Mouse (Mus musculus) testis, adult 2 months (tissue): ENCODE results near the gene Hexim2. TPM values are rescaled to one million over a fixed set of nuclear protein-coding genes. Genes with fewer than 3 reads are reported as not detected.

Source experiments
- H3K27ac ChIP-seq: fragments of 200-500 bp; 2 replicates; pipeline ENCODE4 v1.5.1; 2012; ENCODE audit warnings: low read depth, low read length; ENCODE audit not compliant: control insufficient read depth, insufficient read depth
- H3K27me3 ChIP-seq: fragments of 200-500 bp; 2 replicates; pipeline ENCODE4 v1.6.1; 2012; ENCODE audit warnings: mild to moderate bottlenecking, low read length, moderate library complexity; ENCODE audit not compliant: control insufficient read depth, insufficient read depth
- H3K36me3 ChIP-seq: fragments of 200-500 bp; 2 replicates; pipeline ENCODE4 v1.6.1; 2012; ENCODE audit warnings: mild to moderate bottlenecking, low read length; ENCODE audit not compliant: control insufficient read depth, insufficient read depth
- H3K4me1 ChIP-seq: fragments of 200-500 bp; 2 replicates; pipeline ENCODE4 v1.6.1; 2012; ENCODE audit warnings: low read length; ENCODE audit not compliant: control insufficient read depth, insufficient read depth
- H3K4me3 ChIP-seq: fragments of 200-500 bp; 2 replicates; pipeline ENCODE4 v1.5.1; 2012; ENCODE audit warnings: low read depth, mild to moderate bottlenecking, low read length, moderate library complexity, mixed read lengths; ENCODE audit not compliant: control insufficient read depth
- CTCF ChIP-seq: fragments of 200-500 bp; IDR thresholded peaks from 2 replicates; pipeline ENCODE4 v1.5.1; 2012; ENCODE audit warnings: low read depth, mild to moderate bottlenecking, inconsistent platforms, low read length, moderate library complexity; ENCODE audit not compliant: control insufficient read depth, insufficient read depth, insufficient replicate concordance
- POLR2A ChIP-seq: fragments of 200-500 bp; IDR thresholded peaks from 2 replicates; pipeline ENCODE4 v1.6.1; 2012; ENCODE audit warnings: low read depth, mild to moderate bottlenecking, inconsistent platforms, low read length, moderate library complexity; ENCODE audit not compliant: control insufficient read depth
- polyA plus RNA-seq: library from polyadenylated mRNA; depleted of rRNA; stranded (reverse); fragments of >200 nt; gene quantifications from 2 replicates; pipeline ENCODE4 v1.2.3, GENCODE M21; 2012

Gene Hexim2
- polyA plus RNA-seq, 1 experiment = 38.8 TPM

- H3K4me1 ChIP-seq = peaks cover 25% of the 10 kb centered on the region
- H3K4me3 ChIP-seq = peak overlapping the region; percentile 97
- no peaks in the 10 kb centered on the region for H3K27me3 ChIP-seq
- TF ChIP-seq CTCF = no peak
- peak; percentile 40; the same call in 1 of the 2 replicates for TF ChIP-seq POLR2A
- H3K27ac ChIP-seq = peak overlapping the region; percentile 94
- no peaks in the 10 kb centered on the region for H3K36me3 ChIP-seq
Observed at GRCm38 (mm10) chr11:103117591-103118009, 14.6 kb upstream of the Hexim2 start.

- Histone ChIP-seq H3K4me3 (no peak overlapping the region), H3K36me3 (no peaks in the 10 kb centered on the region), H3K27ac (no peak overlapping the region), H3K27me3 (no peaks in the 10 kb centered on the region), H3K4me1 (peaks cover 20% of the 10 kb centered on the region)
- no peak for TF ChIP-seq CTCF
- TF ChIP-seq POLR2A = no peak
Observed at GRCm38 (mm10) chr11:103118866-103119265, 13.4 kb upstream of the Hexim2 start.

- Histone ChIP-seq H3K4me1 (peaks cover 18% of the 10 kb centered on the region), H3K27ac (no peak overlapping the region), H3K36me3 (no peaks in the 10 kb centered on the region), H3K27me3 (no peaks in the 10 kb centered on the region), H3K4me3 (no peak overlapping the region)
- no peak for TF ChIP-seq CTCF
- TF ChIP-seq POLR2A = no peak
Observed at GRCm38 (mm10) chr11:103119609-103120008, 12.6 kb upstream of the Hexim2 start.

GRCm38 (mm10) chr11:103120315-103120714, 11.9 kb upstream of the Hexim2 start:
- H3K27me3 ChIP-seq = no peaks in the 10 kb centered on the region
- TF ChIP-seq CTCF (no peak), POLR2A (no peak)
- H3K4me1 ChIP-seq = peaks cover 14% of the 10 kb centered on the region
- no peaks in the 10 kb centered on the region for H3K36me3 ChIP-seq
- no peak overlapping the region for H3K4me3 ChIP-seq
- H3K27ac ChIP-seq = no peak overlapping the region

GRCm38 (mm10) chr11:103132576-103133455, 587 bp downstream of the Hexim2 start:
- peaks cover 6% of the 10 kb centered on the region for H3K4me1 ChIP-seq
- no peak for TF ChIP-seq CTCF
- TF ChIP-seq POLR2A = peak; percentile 87
- H3K36me3 ChIP-seq = no peaks in the 10 kb centered on the region
- H3K4me3 ChIP-seq = peak overlapping the region; percentile 92
- peak overlapping the region; percentile 98 for H3K27ac ChIP-seq
- no peaks in the 10 kb centered on the region for H3K27me3 ChIP-seq

- no peak for TF ChIP-seq CTCF
- no peak for TF ChIP-seq POLR2A
- peaks cover 6% of the 10 kb centered on the region for H3K4me1 ChIP-seq
Observed at GRCm38 (mm10) chr11:103133456-103134185, 1.4 kb downstream of the Hexim2 start.

GRCm38 (mm10) chr11:103134221-103134620, 2.0 kb downstream of the Hexim2 start:
- H3K36me3 ChIP-seq = no peaks in the 10 kb centered on the region
- H3K4me3 ChIP-seq = no peak overlapping the region
- H3K27ac ChIP-seq = no peak overlapping the region
- H3K4me1 ChIP-seq = peaks cover 6% of the 10 kb centered on the region
- no peaks in the 10 kb centered on the region for H3K27me3 ChIP-seq
- TF ChIP-seq CTCF (no peak), POLR2A (no peak)

More at GRCm38 (mm10) chr11:103133456-103134185, 1.4 kb downstream of the Hexim2 start:
- H3K27ac ChIP-seq = peak overlapping the region; percentile 19
- no peaks in the 10 kb centered on the region for H3K27me3 ChIP-seq
- no peaks in the 10 kb centered on the region for H3K36me3 ChIP-seq
- H3K4me3 ChIP-seq = peak overlapping the region; percentile 53
